Mouse (Mus musculus) cerebral cortex, adult 2 months (tissue): Measurements from ENCODE around the gene Cdc26.

Experiments used
- WGBS: fragments of 180-500 bp; shearing (Covaris S2); methylation state at CpG from one replicate; pipeline ENCODE4 v1.1.7; 2018; 5-methylcytosine and 5-hydroxymethylcytosine counted together

Gene Cdc26

GRCm38 (mm10) chr4:62360805-62361455 is 47.5 kb downstream of the Cdc26 start:
- WGBS = under 1% methylated on average over 22 of the region's 22 CpGs

GRCm38 (mm10) chr4:62360088-62360804 is 48.2 kb downstream of the Cdc26 start, which contains the start of the genes Fkbp15 and Slc31a1:
TSS of gene Fkbp15 (minus strand) at chr4:62360548.
TSS of gene Slc31a1 (plus strand) at chr4:62360727.
- under 1% methylated on average over 51 of the region's 51 CpGs for WGBS

GRCm38 (mm10) chr4:62359256-62359775 is 49.1 kb downstream of the Cdc26 start:
- 27% methylated on average over 7 of the region's 7 CpGs for WGBS

GRCm38 (mm10) chr4:62357631-62358148 is 50.8 kb downstream of the Cdc26 start:
- 85% methylated on average over 1 of the region's 1 CpGs for WGBS

- WGBS = 80% methylated on average over 2 of the region's 2 CpGs
Measured at GRCm38 (mm10) chr4:62349371-62349770, 59.1 kb downstream of the Cdc26 start.

- WGBS = 37% methylated on average over 2 of the region's 2 CpGs
Measured at GRCm38 (mm10) chr4:62348329-62348705, 60.1 kb downstream of the Cdc26 start.

GRCm38 (mm10) chr4:62347605-62348328 is 60.7 kb downstream of the Cdc26 start:
- 43% methylated on average over 9 of the region's 9 CpGs for WGBS

GRCm38 (mm10) chr4:62345827-62346226 is 62.6 kb downstream of the Cdc26 start:
- WGBS = 68% methylated on average over 4 of the region's 4 CpGs

GRCm38 (mm10) chr4:62344000-62344399 is 64.4 kb downstream of the Cdc26 start:
- WGBS = 97% methylated on average over 1 of the region's 1 CpGs

GRCm38 (mm10) chr4:62338536-62338935 is 69.9 kb downstream of the Cdc26 start:
- 92% methylated on average over 5 of the region's 5 CpGs for WGBS
